Mouse (Mus musculus): Measurements from ENCODE around the gene Zbtb16. TPM values are rescaled to one million over a fixed set of nuclear protein-coding genes. Genes with fewer than 3 reads are reported as not detected.

Gene Zbtb16
- polyA plus RNA-seq, 1 experiment: not detected

DNA sequence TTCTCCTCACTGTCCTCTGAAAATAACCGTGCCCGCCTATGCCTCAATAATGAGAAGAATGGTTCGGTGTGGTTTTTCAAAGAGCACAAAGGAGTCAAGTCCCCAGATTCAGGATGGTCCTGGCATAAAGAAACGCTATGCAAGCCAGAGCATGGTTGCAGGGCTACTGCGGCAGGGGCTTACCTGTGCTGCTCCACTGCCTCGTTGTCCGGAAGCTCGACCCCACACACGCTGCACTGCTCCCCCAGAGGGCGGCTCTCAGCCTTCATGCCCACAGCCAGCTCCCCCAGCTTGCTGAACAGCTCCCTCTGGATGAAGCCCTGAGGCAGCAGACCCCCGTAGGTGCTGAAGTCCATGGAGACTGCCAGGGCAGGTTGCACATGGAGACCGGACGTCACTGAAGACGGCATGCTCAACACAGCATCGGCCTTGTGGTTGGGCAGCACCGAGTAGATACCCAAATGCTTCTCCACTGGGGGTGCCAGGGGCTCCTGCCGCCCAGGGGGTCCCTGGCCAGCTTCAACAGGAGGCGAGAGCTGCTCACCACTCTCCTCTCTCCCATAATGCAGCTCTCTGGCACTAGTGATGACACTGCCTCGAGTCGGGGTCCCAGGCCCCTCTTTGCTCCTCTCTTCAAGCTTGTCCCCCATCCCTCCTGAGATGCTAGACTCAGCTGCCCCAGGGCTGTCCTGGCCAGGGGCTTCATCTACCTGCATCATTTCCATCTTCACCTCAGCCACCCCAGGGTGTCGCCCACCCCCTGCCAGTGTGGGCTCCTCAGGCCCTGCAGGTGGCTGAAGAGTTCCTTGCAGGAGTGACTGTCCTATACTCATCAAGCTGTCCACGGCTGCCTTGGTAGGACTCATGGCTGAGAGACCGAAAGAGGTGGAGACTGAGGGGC lies 4.2 kb downstream of the Zbtb16 start:
- WGBS: 86% methylated on average over 23 of the region's 23 CpGs
- no peak overlapping the region for H3K27ac ChIP-seq (ENCODE audit: insufficient read depth, low read depth, low read length)

DNA sequence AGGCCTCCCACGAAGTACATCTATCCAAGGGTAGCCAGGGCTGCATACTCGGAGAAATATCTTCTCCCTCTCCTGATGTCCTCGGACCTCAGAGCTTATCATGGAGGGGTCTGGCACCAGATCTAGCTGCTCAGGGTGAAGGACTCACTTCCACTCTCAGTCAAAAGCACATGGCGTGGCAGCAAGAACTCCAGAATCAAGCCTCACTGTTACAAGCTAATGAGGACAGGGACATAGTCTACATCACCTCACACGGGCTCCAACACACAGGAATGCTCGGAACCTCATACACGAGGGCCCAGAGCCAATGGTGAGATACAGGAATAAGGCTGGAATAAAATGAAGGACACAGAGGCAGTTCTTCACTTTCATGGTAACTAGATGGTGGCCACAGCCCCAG lies 7.2 kb downstream of the Zbtb16 start:
- 89% methylated on average over 7 of the region's 7 CpGs for WGBS
- no peak overlapping the region for H3K4me3 ChIP-seq (ENCODE audit: insufficient read depth, low read depth, low read length)

More for the DNA sequence above, 4.2 kb downstream of the Zbtb16 start:
- peaks cover 24% of the 10 kb centered on the region for H3K4me1 ChIP-seq (ENCODE audit: control insufficient read depth, insufficient read depth, low read length)
- no peak overlapping the region for H3K4me3 ChIP-seq (ENCODE audit: insufficient read depth, low read depth, low read length)
- TF ChIP-seq POLR2A (IDR thresholded peaks at IDR 0.05; ENCODE audit: insufficient read depth, low read depth, low read length): no peak
- TF ChIP-seq CTCF (IDR thresholded peaks at IDR 0.05; ENCODE audit: insufficient read depth, low read depth, low read length): no peak

DNA sequence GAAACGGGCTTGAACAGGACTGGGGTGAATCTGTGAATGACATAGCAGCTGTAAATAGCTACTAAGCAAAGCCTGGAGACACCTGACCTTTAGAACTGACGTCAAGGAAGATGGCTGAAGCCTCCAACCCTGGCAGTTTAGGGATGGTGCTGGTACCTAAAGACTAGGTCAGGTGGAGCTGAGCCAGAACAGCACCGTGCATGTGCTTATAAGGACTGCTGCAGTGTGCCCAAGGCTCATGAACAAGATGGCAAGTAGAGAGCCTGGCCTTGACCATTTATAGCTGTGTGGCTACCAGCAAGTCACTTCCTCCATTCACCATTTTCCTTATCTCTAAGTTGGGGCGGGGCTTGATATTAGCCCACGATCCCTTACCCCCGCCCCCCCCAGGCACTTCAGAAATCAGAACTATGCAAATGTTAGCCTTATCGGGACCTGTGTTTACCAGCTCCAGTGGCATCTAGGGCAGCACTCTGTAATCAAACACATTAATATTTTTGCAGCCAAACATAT lies 9.6 kb downstream of the Zbtb16 start:
- no peak overlapping the region for H3K27ac ChIP-seq (ENCODE audit: insufficient read depth, low read depth, low read length)

More for the DNA sequence above, 7.2 kb downstream of the Zbtb16 start:
- peaks cover 19% of the 10 kb centered on the region for H3K4me1 ChIP-seq (ENCODE audit: control insufficient read depth, insufficient read depth, low read length)
- H3K27ac ChIP-seq (ENCODE audit: insufficient read depth, low read depth, low read length): no peak overlapping the region
- TF ChIP-seq POLR2A (IDR thresholded peaks at IDR 0.05; ENCODE audit: insufficient read depth, low read depth, low read length) (no peak), CTCF (IDR thresholded peaks at IDR 0.05; ENCODE audit: insufficient read depth, low read depth, low read length) (no peak)

DNA sequence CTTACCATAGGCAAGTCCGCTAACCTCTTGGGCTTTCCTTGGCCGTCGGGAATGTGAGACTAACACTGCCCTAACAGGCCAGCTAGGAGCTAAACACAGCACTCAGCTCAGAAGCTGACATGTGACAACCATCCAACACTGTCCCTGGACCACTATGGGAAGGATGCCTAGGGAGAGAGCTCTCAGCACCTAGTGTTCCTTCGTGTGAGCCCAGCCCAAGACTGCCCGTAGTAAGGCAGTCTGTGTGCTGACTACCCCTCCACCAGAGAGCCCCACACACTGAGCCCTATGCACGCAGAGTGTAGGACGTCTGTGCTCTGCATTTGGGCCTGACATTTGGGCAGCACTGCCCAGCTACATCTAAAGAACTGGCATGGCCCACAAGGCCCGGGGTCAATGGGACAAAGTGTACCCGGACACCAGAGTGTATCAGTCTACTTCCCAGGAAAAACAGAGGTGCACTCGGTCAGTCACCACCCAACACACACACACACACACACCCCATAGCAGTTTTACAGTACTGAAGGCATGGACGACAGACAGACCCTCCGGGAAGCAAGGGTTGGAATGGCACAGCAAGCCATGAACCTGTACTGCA lies 11.4 kb downstream of the Zbtb16 start:
- Histone ChIP-seq H3K4me1 (ENCODE audit: control insufficient read depth, insufficient read depth, low read length) (peaks cover 21% of the 10 kb centered on the region), H3K4me3 (ENCODE audit: insufficient read depth, low read depth, low read length) (no peak overlapping the region), H3K27ac (ENCODE audit: insufficient read depth, low read depth, low read length) (peak overlapping the region; percentile 5; the same call in 1 of the 2 replicates)
- TF ChIP-seq CTCF (IDR thresholded peaks at IDR 0.05; ENCODE audit: insufficient read depth, low read depth, low read length) (no peak), POLR2A (IDR thresholded peaks at IDR 0.05; ENCODE audit: insufficient read depth, low read depth, low read length) (no peak)
- 81% methylated on average over 12 of the region's 12 CpGs for WGBS

More for the DNA sequence above, 9.6 kb downstream of the Zbtb16 start:
- TF ChIP-seq CTCF (IDR thresholded peaks at IDR 0.05; ENCODE audit: insufficient read depth, low read depth, low read length): no peak
- no peak for TF ChIP-seq POLR2A (IDR thresholded peaks at IDR 0.05; ENCODE audit: insufficient read depth, low read depth, low read length)
- H3K4me3 ChIP-seq (ENCODE audit: insufficient read depth, low read depth, low read length): no peak overlapping the region
- WGBS: 75% methylated on average over 7 of the region's 7 CpGs
- peaks cover 15% of the 10 kb centered on the region for H3K4me1 ChIP-seq (ENCODE audit: control insufficient read depth, insufficient read depth, low read length)

DNA sequence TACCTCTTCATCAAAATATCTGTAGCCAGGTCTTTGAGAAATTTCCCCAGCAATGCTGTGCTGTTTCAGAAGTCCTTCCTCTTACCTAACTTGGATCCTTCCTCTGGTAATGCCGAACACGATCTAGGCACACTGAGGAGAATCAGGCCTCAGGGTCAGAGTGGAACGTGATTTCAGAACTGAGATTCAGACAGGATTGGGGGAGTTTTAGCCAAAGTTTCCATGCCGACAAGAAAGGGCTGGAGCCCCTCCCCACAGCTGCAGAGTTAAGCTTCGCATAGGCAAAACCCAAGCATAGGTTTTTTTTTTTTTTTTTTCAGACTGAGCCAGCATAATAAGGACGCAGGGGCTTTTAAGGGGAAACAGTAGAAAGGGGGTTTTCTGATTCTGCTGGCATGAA lies 12.2 kb downstream of the Zbtb16 start:
- 47% methylated on average over 6 of the region's 6 CpGs for WGBS
- peaks cover 21% of the 10 kb centered on the region for H3K4me1 ChIP-seq (ENCODE audit: control insufficient read depth, insufficient read depth, low read length)
- H3K4me3 ChIP-seq (ENCODE audit: insufficient read depth, low read depth, low read length): no peak overlapping the region
- TF ChIP-seq POLR2A (IDR thresholded peaks at IDR 0.05; ENCODE audit: insufficient read depth, low read depth, low read length) (no peak), CTCF (IDR thresholded peaks at IDR 0.05; ENCODE audit: insufficient read depth, low read depth, low read length) (no peak)
- H3K27ac ChIP-seq (ENCODE audit: insufficient read depth, low read depth, low read length): no peak overlapping the region

DNA sequence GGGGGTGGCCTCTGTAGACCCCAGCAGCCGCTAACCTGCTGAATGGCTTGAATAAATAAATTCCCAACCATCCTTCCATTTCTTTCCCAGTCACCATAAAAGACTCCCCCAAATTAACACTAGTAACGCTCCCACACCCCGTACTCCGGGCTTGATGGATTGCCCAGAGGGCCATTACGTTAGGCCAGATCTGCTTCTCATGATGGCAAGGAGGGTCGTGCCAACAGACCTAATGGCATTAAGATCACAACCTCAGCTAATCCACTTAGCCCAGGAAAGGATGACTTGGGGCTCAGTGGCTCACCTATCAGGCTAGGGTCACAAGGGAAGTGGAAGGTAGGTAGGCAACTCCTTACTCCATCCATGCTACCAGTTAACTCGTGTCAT lies 12.7 kb downstream of the Zbtb16 start:
- Histone ChIP-seq H3K4me1 (ENCODE audit: control insufficient read depth, insufficient read depth, low read length) (peaks cover 21% of the 10 kb centered on the region), H3K27ac (ENCODE audit: insufficient read depth, low read depth, low read length) (no peak overlapping the region), H3K4me3 (ENCODE audit: insufficient read depth, low read depth, low read length) (no peak overlapping the region)
- WGBS: 72% methylated on average over 7 of the region's 7 CpGs
- TF ChIP-seq CTCF (IDR thresholded peaks at IDR 0.05; ENCODE audit: insufficient read depth, low read depth, low read length) (no peak), POLR2A (IDR thresholded peaks at IDR 0.05; ENCODE audit: insufficient read depth, low read depth, low read length) (no peak)

DNA sequence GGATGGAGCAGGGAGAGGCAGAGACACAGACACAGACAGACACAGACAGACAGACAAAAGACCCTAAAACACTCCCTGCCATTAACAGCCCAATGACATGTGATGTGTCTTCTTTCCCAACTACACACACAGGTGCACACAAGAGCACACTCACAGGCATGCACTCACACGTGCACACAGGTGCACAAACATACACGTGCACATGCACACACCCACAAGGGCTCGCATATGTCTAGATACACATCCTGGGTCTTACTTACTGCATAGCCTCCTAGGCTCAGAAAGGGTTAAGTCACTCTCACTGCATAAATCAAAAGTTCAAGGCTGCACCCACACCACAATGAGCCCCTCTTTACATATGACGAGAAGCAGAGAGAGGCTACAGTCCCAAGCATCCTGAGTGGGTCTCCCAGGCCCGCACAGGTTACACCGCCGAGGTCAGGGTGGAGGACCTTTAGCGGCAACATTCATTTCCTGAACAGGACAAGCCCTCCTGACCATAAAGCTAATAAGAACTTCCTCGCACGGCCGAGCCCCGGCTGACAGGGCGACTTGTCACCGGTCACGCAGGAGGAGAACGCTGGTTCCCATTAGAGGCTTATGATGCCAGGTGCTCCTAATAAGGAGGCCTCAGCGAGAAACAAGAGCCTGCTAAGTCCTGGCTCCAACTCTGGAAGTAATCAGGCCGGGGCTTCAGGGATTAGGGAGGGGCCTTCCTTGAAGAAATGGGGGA lies 13.3 kb downstream of the Zbtb16 start:
- no peak for TF ChIP-seq POLR2A (IDR thresholded peaks at IDR 0.05; ENCODE audit: insufficient read depth, low read depth, low read length)
- no peak for TF ChIP-seq CTCF (IDR thresholded peaks at IDR 0.05; ENCODE audit: insufficient read depth, low read depth, low read length)
- WGBS: 65% methylated on average over 18 of the region's 18 CpGs
- H3K4me3 ChIP-seq (ENCODE audit: insufficient read depth, low read depth, low read length): no peak overlapping the region
- peaks cover 25% of the 10 kb centered on the region for H3K4me1 ChIP-seq (ENCODE audit: control insufficient read depth, insufficient read depth, low read length)
- no peak overlapping the region for H3K27ac ChIP-seq (ENCODE audit: insufficient read depth, low read depth, low read length)

DNA sequence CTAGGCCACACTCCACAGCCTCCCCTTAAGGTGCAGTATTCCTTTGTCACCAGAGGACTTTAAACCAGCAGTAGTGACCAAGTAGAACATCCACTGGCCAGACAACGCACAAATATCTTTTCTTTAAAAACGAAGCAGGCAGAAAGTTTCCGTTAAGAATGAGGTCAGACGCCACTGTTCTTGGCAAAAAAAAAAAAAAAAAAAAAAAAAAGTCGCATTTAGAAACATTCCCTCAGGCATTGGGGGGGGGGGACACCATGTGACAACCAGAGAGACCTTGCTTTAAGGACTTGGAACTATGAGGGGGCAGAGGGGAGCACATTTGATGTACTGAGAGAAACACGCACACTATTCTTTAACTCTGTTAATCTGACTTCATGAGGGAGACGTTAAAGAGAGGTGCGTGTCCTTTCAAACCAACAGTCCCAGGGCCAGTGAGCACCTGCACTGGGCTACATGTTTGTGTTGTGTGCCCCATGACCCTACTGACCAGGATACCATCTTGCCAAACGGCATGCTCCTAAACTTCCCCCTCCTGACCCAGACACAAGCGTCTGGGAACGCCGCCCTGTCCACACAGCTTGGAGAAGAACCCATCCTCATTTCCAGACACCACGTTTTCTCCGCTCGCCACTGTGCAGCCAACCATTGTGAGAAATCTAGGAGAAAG lies 14.0 kb downstream of the Zbtb16 start:
- no peak overlapping the region for H3K4me3 ChIP-seq (ENCODE audit: insufficient read depth, low read depth, low read length)
- TF ChIP-seq POLR2A (IDR thresholded peaks at IDR 0.05; ENCODE audit: insufficient read depth, low read depth, low read length) (no peak), CTCF (IDR thresholded peaks at IDR 0.05; ENCODE audit: insufficient read depth, low read depth, low read length) (no peak)
- WGBS: 78% methylated on average over 15 of the region's 15 CpGs
- no peak overlapping the region for H3K27ac ChIP-seq (ENCODE audit: insufficient read depth, low read depth, low read length)
- H3K4me1 ChIP-seq (ENCODE audit: control insufficient read depth, insufficient read depth, low read length): peaks cover 32% of the 10 kb centered on the region

Data from olfactory bulb, adult 2 months (tissue).